8 mouse cellular contexts compared by ENCODE assay signal in genomic region chr6:30401308-30402015, GRCm38 (mm10). TPM values are rescaled to one million over a fixed set of nuclear protein-coding genes. Genes with fewer than 3 reads are reported as not detected.
DNase-seq lines count a peak whose midpoint lies in the region; ATAC-seq and TF ChIP-seq lines count a peak whose summit lies in the region.

Gene Klhdc10, plus strand, starts transcription at chr6:30401868.

- peak within 1 kb of the TSS; percentile 93 for H3K9ac ChIP-seq in ES-Bruce4 (ENCODE audit: low read depth, poor library complexity, severe bottlenecking)
- peak within 1 kb of the TSS; percentile 98 for H3K9ac ChIP-seq in forebrain, embryonic 13.5 days
- peak within 1 kb of the TSS; percentile 90 for H3K9ac ChIP-seq in liver, postnatal 0 days (replicated peaks)
- H3K9ac ChIP-seq in neural tube, embryonic 14.5 days (replicated peaks; ENCODE audit: low read depth, low read length), result peak within 1 kb of the TSS; percentile 95

- intact Hi-C loops in heart, postnatal 10 days (cut with DNase I), result loop anchor here (2.0 kb wide), 3 partner anchors 67 to 637 kb away; no protein-coding TSS in a partner anchor

- 1% methylated on average over 41 of the region's 41 CpGs for WGBS in forebrain, embryonic 13.5 days
- under 1% methylated on average over 41 of the region's 41 CpGs for WGBS in large intestine, adult 2 months
- 1% methylated on average over 41 of the region's 41 CpGs for WGBS in liver, postnatal 0 days (ENCODE audit: insufficient replicate concordance)
- under 1% methylated on average over 41 of the region's 41 CpGs for WGBS in neural tube, embryonic 14.5 days

- H3K36me3 ChIP-seq in ES-Bruce4 (ENCODE audit: control insufficient read depth, insufficient read depth, low read length, poor library complexity, severe bottlenecking), result no peaks in the 10 kb centered on the region
- H3K36me3 ChIP-seq in forebrain, embryonic 13.5 days (ENCODE audit: poor library complexity, severe bottlenecking), result no peaks in the 10 kb centered on the region
- H3K36me3 ChIP-seq in liver, postnatal 0 days (replicated peaks; ENCODE audit: insufficient read depth, low read length), result no peaks in the 10 kb centered on the region
- no peaks in the 10 kb centered on the region for H3K36me3 ChIP-seq in neural tube, embryonic 14.5 days (ENCODE audit: control insufficient read depth, insufficient read depth, low read length)

- H3K9me3 ChIP-seq in ES-Bruce4 (replicated peaks; ENCODE audit: control insufficient read depth, insufficient read depth, low read length, poor library complexity, severe bottlenecking), result no peaks in the 10 kb centered on the region
- no peaks in the 10 kb centered on the region for H3K9me3 ChIP-seq in forebrain, embryonic 13.5 days (replicated peaks)
- H3K9me3 ChIP-seq in liver, postnatal 0 days (ENCODE audit: low read length), result no peaks in the 10 kb centered on the region
- no peaks in the 10 kb centered on the region for H3K9me3 ChIP-seq in neural tube, embryonic 14.5 days (ENCODE audit: control insufficient read depth, low read length)

- peak within 1 kb of the TSS; percentile 71 for H3K4me2 ChIP-seq in forebrain, embryonic 13.5 days
- H3K4me2 ChIP-seq in liver, postnatal 0 days (ENCODE audit: low read depth, low read length), result peak within 1 kb of the TSS; percentile 85
- H3K4me2 ChIP-seq in neural tube, embryonic 14.5 days (ENCODE audit: low read depth, low read length), result peak within 1 kb of the TSS; percentile 62

- H3K4me3 ChIP-seq in ES-Bruce4 (ENCODE audit: low read depth, low read length), result peak within 1 kb of the TSS; percentile 99
- H3K4me3 ChIP-seq in forebrain, embryonic 13.5 days, result peak within 1 kb of the TSS; percentile 99
- H3K4me3 ChIP-seq in liver, postnatal 0 days (ENCODE audit: low read depth, low read length), result peak within 1 kb of the TSS; percentile 87
- H3K4me3 ChIP-seq in neural tube, embryonic 14.5 days (ENCODE audit: low read depth, low read length), result peak within 1 kb of the TSS; percentile 96

- no peaks in the 10 kb centered on the region for H3K4me1 ChIP-seq in ES-Bruce4 (ENCODE audit: control insufficient read depth, insufficient read depth, low read length)
- peaks cover 22% of the 10 kb centered on the region; the same call in 1 of the 2 replicates for H3K4me1 ChIP-seq in forebrain, embryonic 13.5 days
- no peaks in the 10 kb centered on the region for H3K4me1 ChIP-seq in liver, postnatal 0 days (ENCODE audit: insufficient read depth)
- H3K4me1 ChIP-seq in neural tube, embryonic 14.5 days (ENCODE audit: control insufficient read depth, insufficient read depth, low read length), result peaks cover 9% of the 10 kb centered on the region

- no peaks in the 10 kb centered on the region for H3K27me3 ChIP-seq in ES-Bruce4 (ENCODE audit: control insufficient read depth, insufficient read depth, low read length, poor library complexity, severe bottlenecking)
- no peaks in the 10 kb centered on the region for H3K27me3 ChIP-seq in forebrain, embryonic 13.5 days
- H3K27me3 ChIP-seq in liver, postnatal 0 days (ENCODE audit: insufficient read depth, low read length), result no peaks in the 10 kb centered on the region
- H3K27me3 ChIP-seq in neural tube, embryonic 14.5 days (ENCODE audit: control insufficient read depth, insufficient read depth, low read length), result no peaks in the 10 kb centered on the region

- DNase-seq in heart, postnatal 10 days, result peak; percentile 100
- peak; percentile 99 for DNase-seq in large intestine, adult 2 months (ENCODE audit: low read depth, low spot score)
- DNase-seq in liver, postnatal 0 days, result peak; percentile 98
- DNase-seq in testis, postnatal 10 days (ENCODE audit: low spot score), result peak; percentile 98

- H3K27ac ChIP-seq in ES-Bruce4 (ENCODE audit: insufficient read depth, low read length), result peak within 1 kb of the TSS; percentile 86
- peak within 1 kb of the TSS; percentile 98 for H3K27ac ChIP-seq in forebrain, embryonic 13.5 days
- peak within 1 kb of the TSS; percentile 93 for H3K27ac ChIP-seq in liver, postnatal 0 days (ENCODE audit: low read depth)
- H3K27ac ChIP-seq in neural tube, embryonic 14.5 days (ENCODE audit: low read depth, low read length), result peak within 1 kb of the TSS; percentile 94

- peak; percentile 99 for ATAC-seq in cerebellum, adult (ENCODE audit: insufficient number of reproducible peaks, low FRiP score, low TSS enrichment)
- ATAC-seq in forebrain, embryonic 13.5 days, result peak; percentile 100
- ATAC-seq in liver, postnatal 0 days, result peak; percentile 98
- peak; percentile 100 for ATAC-seq in neural tube, embryonic 14.5 days (ENCODE audit: low read depth)

- TF ChIP-seq POLR2A in ES-Bruce4 (IDR thresholded peaks at IDR 0.05; ENCODE audit: insufficient read depth, low read length), result peak; percentile 61

- no peak for TF ChIP-seq CTCF in ES-Bruce4 (IDR thresholded peaks at IDR 0.05; ENCODE audit: low read depth, low read length)
- no peak for TF ChIP-seq CTCF in liver, postnatal 0 days (IDR thresholded peaks at IDR 0.05; ENCODE audit: low read depth)

- TF ChIP-seq EP300 in ES-Bruce4 (IDR thresholded peaks at IDR 0.05; ENCODE audit: insufficient read depth, low read depth, low read length), result peak; percentile 62; the same call in 1 of the 2 replicates
- TF ChIP-seq EP300 in liver, postnatal 0 days (IDR thresholded peaks at IDR 0.05; ENCODE audit: low read depth), result peak; percentile 72; the same call in 1 of the 2 replicates

RNA-seq across cellular contexts. Expression of gene Klhdc10, which starts in this region (rescaled TPM):
- 32.8 and 38.1 TPM in 2 replicates for polyA plus RNA-seq in ES-Bruce4 (2011; ENCODE audit: insufficient read depth, insufficient read length, low read depth, missing spikeins)
- 26.9 and 28.5 TPM in 2 replicates for polyA plus RNA-seq in forebrain, embryonic 13.5 days (2015; fragmentation: Nextera tagmentation; extraction: Ambion mirVana)
- total RNA-seq in heart, postnatal 10 days (2021), result 10 to 100 TPM; 68.3 to 70.4 TPM
- polyA plus RNA-seq in large intestine, adult 2 months (2012; rRNA removed), result 10.7 and 15.0 TPM in 2 replicates
- 6.4 and 6.9 TPM in 2 replicates for polyA plus RNA-seq in liver, postnatal 0 days (2015; fragmentation: Nextera tagmentation; extraction: Ambion mirVana)
- 47.5 and 49.7 TPM in 2 replicates for polyA plus RNA-seq in neural tube, embryonic 14.5 days (2014; fragmentation: Nextera tagmentation; extraction: Ambion mirVana)

Comparison
In these comparisons a context has a peak if more than half of its experiments do, and no peak if none do; other contexts are left out.
1. Peak in every context shown above with its lines: DNase-seq, ATAC-seq, H3K4me3 ChIP-seq and H3K27ac ChIP-seq.